In the genomic region with DNA sequence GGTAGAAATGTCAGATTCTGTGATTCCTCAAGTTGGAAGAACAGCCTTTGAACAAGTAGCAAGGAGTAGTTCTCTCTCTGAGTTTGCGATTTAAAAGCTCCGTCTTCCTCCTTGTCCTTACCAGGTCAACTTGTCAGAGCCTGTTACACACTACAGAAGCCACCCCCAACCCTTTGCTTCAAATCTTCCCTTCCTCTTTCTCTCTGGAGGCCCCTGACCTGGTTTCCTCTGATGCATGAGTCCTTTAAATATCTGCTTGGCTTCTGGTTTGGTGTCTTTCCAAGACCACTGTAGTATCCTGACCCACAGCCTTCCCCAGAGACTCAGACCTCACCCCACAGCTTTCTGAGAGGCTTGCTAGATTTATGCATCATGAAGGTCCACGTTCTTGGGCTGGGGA, we compare ENCODE assay signal across 16 mouse cellular contexts.
"Had no signal": no experiment of that assay in that cellular context is flagged by ENCODE, and none has a peak within 500 bp of the region (broad histone marks: within the 10 kb centered on the region; RNA-seq: fewer than 3 reads in every experiment).

No protein-coding gene starts in this region.

- H3K27ac ChIP-seq: neural tube, embryonic 13.5 days; neural tube, embryonic 15.5 days; stomach, embryonic 15.5 days; stomach, postnatal 0 days had no signal

- H3K4me1 ChIP-seq: neural tube, embryonic 13.5 days; neural tube, embryonic 15.5 days; stomach, embryonic 15.5 days had no signal

- H3K9me3 ChIP-seq: neural tube, embryonic 13.5 days; neural tube, embryonic 15.5 days; stomach, embryonic 15.5 days had no signal

- H3K4me3 ChIP-seq: neural tube, embryonic 13.5 days; neural tube, embryonic 15.5 days; stomach, embryonic 15.5 days had no signal

- H3K36me3 ChIP-seq: neural tube, embryonic 13.5 days; neural tube, embryonic 15.5 days; stomach, embryonic 15.5 days had no signal

- H3K9ac ChIP-seq: neural tube, embryonic 13.5 days; neural tube, embryonic 15.5 days; stomach, embryonic 15.5 days had no signal

- DNase-seq: retina, postnatal 1 day; right cerebral cortex, adult 18-20 months; right cerebral cortex, postnatal 14 days; right cerebral cortex, postnatal 25 days; right cerebral cortex, postnatal 4 days; spleen, adult 18-20 months; thymus, adult 18-20 months; thymus, adult 2 months; thymus, postnatal 14 days; thymus, postnatal 25 days; thymus, postnatal 36 days; thymus, postnatal 4 days had no signal

- H3K4me2 ChIP-seq: neural tube, embryonic 13.5 days; neural tube, embryonic 15.5 days; stomach, embryonic 15.5 days had no signal

- H3K27me3 ChIP-seq: neural tube, embryonic 13.5 days; neural tube, embryonic 15.5 days; stomach, embryonic 15.5 days had no signal
